Mouse (Mus musculus) bone marrow macrophage, adult 2 months (primary cell): ENCODE measurements around the gene Il20rb.

ENCODE experiments used
- CTCF ChIP-seq: IDR thresholded peaks from 2 replicates; pipeline ENCODE4 v1.5.1; 2012; ENCODE audit warnings: low read depth, mild to moderate bottlenecking, low read length, moderate library complexity
- POLR2A ChIP-seq: IDR thresholded peaks from 2 replicates; pipeline ENCODE4 v1.6.1; 2012; ENCODE audit warnings: mild to moderate bottlenecking, low read depth, low read length, borderline replicate concordance

DNA sequence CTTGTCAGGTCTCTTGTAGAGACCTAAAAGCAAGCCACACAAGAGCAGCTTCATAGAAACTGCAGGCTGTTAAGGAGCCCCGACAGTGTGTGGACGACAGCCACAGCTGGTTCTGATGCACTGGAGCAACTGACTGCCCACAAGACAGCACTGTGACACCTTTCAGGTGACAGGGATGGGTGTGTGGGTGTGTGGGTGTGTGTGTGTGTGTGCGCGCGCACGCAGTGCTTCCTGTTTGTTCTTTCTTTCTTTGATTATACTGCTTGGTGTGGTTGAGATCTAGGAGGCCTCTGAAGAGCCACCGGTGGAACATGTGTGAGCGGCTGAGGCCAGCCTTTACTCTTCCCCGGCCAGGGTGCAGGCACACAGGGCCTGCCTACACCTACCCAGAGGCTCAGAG is 26.4 kb downstream of the Il20rb start:
- no peak for TF ChIP-seq CTCF
- TF ChIP-seq POLR2A, result no peak
